9 mouse cellular contexts compared by ENCODE assay signal in genomic region chr7:135631776-135632552, GRCm38 (mm10).
DNase-seq lines count a peak whose midpoint lies in the region; ATAC-seq and TF ChIP-seq lines count a peak whose summit lies in the region.
"Had no signal": no experiment of that assay in that cellular context is flagged by ENCODE, and none has a peak within 500 bp of the region (broad histone marks: within the 10 kb centered on the region; RNA-seq: fewer than 3 reads in every experiment).

No protein-coding gene starts in this region.

- no peaks in the 10 kb centered on the region for H3K27me3 ChIP-seq in ES-Bruce4 (ENCODE audit: control insufficient read depth, insufficient read depth, low read length, poor library complexity, severe bottlenecking)
- no peaks in the 10 kb centered on the region for H3K27me3 ChIP-seq in heart, embryonic 10.5 days (ENCODE audit: insufficient read depth, poor library complexity, severe bottlenecking)
- no peaks in the 10 kb centered on the region for H3K27me3 ChIP-seq in lung, postnatal 0 days (replicated peaks; ENCODE audit: insufficient read depth, low read length)

- TF ChIP-seq CTCF in ES-Bruce4 (IDR thresholded peaks at IDR 0.05; ENCODE audit: low read depth, low read length) = peak; percentile 63
- TF ChIP-seq CTCF in lung, postnatal 0 days (IDR thresholded peaks at IDR 0.05) = peak; percentile 94

- no peaks in the 10 kb centered on the region for H3K4me1 ChIP-seq in ES-Bruce4 (ENCODE audit: control insufficient read depth, insufficient read depth, low read length)
- H3K4me1 ChIP-seq in heart, embryonic 10.5 days = no peaks in the 10 kb centered on the region
- no peaks in the 10 kb centered on the region for H3K4me1 ChIP-seq in lung, postnatal 0 days (ENCODE audit: insufficient read depth, low read depth, low read length)

- no peak for TF ChIP-seq EP300 in ES-Bruce4 (IDR thresholded peaks at IDR 0.05; ENCODE audit: insufficient read depth, low read depth, low read length)
- TF ChIP-seq EP300 in lung, postnatal 0 days (IDR thresholded peaks at IDR 0.05) = no peak

- no peak for TF ChIP-seq POLR2A in ES-Bruce4 (IDR thresholded peaks at IDR 0.05; ENCODE audit: insufficient read depth, low read length)

- peak; percentile 55; the same call in 1 of the 2 replicates for ATAC-seq in lung, postnatal 0 days

- 49% methylated on average over 8 of the region's 8 CpGs for WGBS in heart, embryonic 10.5 days
- WGBS in large intestine, adult 2 months = 49% methylated on average over 8 of the region's 8 CpGs
- WGBS in lung, postnatal 0 days = 53% methylated on average over 8 of the region's 8 CpGs

- no peak overlapping the region for H3K9ac ChIP-seq in ES-Bruce4 (ENCODE audit: low read depth, poor library complexity, severe bottlenecking)
- H3K9ac ChIP-seq in lung, postnatal 0 days (replicated peaks; ENCODE audit: low read depth) = no peak overlapping the region
- H3K9ac ChIP-seq: limb, embryonic 13.5 days had no signal

- H3K4me3 ChIP-seq in ES-Bruce4 (ENCODE audit: low read depth, low read length) = no peak overlapping the region
- H3K4me3 ChIP-seq in heart, embryonic 10.5 days = no peak overlapping the region
- no peak overlapping the region for H3K4me3 ChIP-seq in lung, postnatal 0 days (ENCODE audit: low read depth, low read length)
- H3K4me3 ChIP-seq: limb, embryonic 13.5 days had no signal

- DNase-seq in adrenal gland, adult 18-20 months (ENCODE audit: low spot score in 2 of 2) = peak; percentile 76 to 79
- DNase-seq in embryo, embryonic 11.5 days (ENCODE audit: low read depth, low spot score) = peak; percentile 67
- peak; percentile 90 for DNase-seq in heart, embryonic 10.5 days (ENCODE audit: low spot score)
- DNase-seq in large intestine, adult 2 months (ENCODE audit: low read depth, low spot score) = peak; percentile 75
- peak; percentile 87 for DNase-seq in lung, postnatal 0 days (ENCODE audit: low spot score)
- peak; percentile 72 for DNase-seq in right cerebral cortex, adult 18-20 months
- DNase-seq in urinary bladder, postnatal 25 days (ENCODE audit: low spot score) = peak; percentile 68

- H3K27ac ChIP-seq in ES-Bruce4 (ENCODE audit: insufficient read depth, low read length) = no peak overlapping the region
- no peak overlapping the region for H3K27ac ChIP-seq in heart, embryonic 10.5 days
- H3K27ac ChIP-seq in lung, postnatal 0 days (ENCODE audit: low read length) = no peak overlapping the region
- H3K27ac ChIP-seq: limb, embryonic 13.5 days had no signal

- no peak overlapping the region for H3K4me2 ChIP-seq in lung, postnatal 0 days (replicated peaks; ENCODE audit: low read depth, low read length)
- H3K4me2 ChIP-seq: limb, embryonic 13.5 days had no signal

- no peaks in the 10 kb centered on the region for H3K36me3 ChIP-seq in ES-Bruce4 (ENCODE audit: control insufficient read depth, insufficient read depth, low read length, poor library complexity, severe bottlenecking)
- H3K36me3 ChIP-seq in heart, embryonic 10.5 days = no peaks in the 10 kb centered on the region
- H3K36me3 ChIP-seq in lung, postnatal 0 days (ENCODE audit: insufficient read depth, low read length) = no peaks in the 10 kb centered on the region
- H3K36me3 ChIP-seq: limb, embryonic 13.5 days had no signal

- no peaks in the 10 kb centered on the region for H3K9me3 ChIP-seq in ES-Bruce4 (replicated peaks; ENCODE audit: control insufficient read depth, insufficient read depth, low read length, poor library complexity, severe bottlenecking)
- no peaks in the 10 kb centered on the region for H3K9me3 ChIP-seq in heart, embryonic 10.5 days
- H3K9me3 ChIP-seq in lung, postnatal 0 days (ENCODE audit: low read length) = no peaks in the 10 kb centered on the region
- H3K9me3 ChIP-seq: limb, embryonic 13.5 days had no signal
